Mouse (Mus musculus) kidney, adult 9 months (tissue): ENCODE results near the gene Sft2d2.

ENCODE experiments used
- DNase-seq: peaks from one replicate; pipeline ENCODE4 v3.0.0; 2022

The Sft2d2 gene

DNA sequence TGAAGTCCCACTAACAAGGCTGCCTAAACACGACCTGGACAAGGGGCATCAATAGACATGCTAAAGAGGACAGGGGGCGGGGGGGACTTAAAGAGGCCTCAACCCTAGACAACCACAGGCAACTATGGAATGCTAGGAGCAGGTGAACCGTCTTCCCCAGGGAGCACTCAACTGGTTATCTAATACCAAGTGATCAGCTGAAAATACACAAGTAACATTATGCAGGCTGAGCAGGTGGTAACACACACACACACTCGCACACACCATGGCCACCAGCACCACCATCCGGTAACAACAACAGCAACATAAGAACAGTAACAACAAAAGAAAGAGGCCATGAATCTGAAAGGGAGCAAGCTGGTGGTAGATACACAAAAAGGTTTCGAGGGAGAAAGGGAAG, 4.2 kb downstream of the Sft2d2 start:
- DNase-seq: no peak

DNA sequence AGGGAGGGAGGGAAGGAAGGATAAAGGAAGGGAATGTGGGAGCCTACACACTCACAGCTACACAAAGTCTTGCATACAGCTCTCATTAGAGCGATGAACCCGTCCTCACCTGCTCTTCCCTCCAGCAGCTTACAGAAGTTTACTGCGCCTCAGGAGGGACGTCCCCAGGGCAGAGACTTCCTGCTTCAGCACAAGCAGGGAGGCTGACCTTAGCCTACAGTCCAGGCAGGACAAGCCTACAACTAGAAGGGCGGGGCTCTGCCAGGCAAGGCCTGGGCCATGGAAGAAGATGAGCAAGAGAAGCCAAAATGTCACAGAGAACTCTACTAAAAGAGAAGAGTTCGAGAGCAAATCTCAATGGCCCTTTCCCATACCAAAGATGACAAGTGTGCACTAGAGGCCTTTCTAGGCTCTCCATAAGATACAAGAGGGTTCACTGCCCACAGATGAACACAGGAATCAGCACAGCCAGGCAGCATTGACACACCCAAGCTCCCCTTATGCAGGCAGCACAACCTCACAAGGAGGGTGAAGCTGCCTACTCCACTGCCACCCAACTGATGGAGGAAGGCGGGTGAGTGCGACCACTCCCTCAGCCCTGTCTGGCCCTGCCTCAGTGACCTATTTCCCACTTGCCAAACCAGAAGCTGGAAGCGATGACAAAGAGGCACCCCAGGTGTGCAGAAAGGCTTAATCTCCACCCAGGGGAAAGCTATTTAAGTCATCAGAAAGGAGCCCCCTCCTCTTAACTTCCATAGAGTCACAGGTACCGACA, 5.2 kb downstream of the Sft2d2 start:
- no peak for DNase-seq

DNA sequence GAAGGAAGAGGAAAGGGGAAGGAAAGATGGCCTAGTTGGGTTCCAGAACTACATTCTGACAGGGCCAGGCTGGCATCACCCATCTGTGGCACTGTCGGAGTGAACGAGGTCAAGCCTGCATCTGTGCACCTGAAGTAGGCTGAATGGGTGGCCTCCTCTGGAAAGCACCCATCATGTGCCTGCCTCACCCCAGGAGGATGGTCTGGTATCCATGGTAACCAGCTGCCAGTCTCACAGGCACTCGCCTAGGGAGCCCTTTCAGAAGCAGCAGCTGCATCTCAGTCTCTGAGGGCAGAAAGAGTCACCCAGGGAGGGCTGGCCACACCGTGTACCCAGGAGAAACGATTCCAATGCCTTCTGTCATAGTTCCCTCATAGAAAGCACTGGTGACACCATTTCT, 6.9 kb downstream of the Sft2d2 start:
- no peak for DNase-seq

GRCm38 (mm10) chr1:165186491-165186890, 7.7 kb downstream of the Sft2d2 start:
- DNase-seq: no peak

DNA sequence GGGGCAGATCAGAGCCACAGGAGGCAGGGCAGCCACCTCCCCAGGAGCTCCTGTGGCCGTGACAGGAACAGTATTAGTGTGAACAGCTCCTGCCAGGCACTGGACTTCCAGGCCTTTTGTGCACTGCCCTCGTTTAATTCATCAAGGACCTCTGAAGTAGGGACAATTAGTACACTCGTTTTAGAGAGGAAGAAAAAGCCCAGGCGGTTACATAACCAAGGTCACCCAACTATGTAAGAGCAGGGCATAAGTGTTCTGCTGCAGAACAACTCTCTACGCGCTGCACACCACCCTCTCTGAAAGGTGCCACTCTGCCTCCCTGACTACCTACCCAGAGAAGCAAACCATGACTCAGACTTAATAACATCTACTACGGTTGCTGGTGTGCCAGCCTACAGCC, 9.1 kb downstream of the Sft2d2 start:
- DNase-seq: peak; percentile 67

- no peak for DNase-seq
These were observed 10.1 kb downstream of the Sft2d2 start for GRCm38 (mm10) chr1:165184178-165184577.

GRCm38 (mm10) chr1:165183400-165183799, 10.8 kb downstream of the Sft2d2 start:
- DNase-seq: no peak

DNA sequence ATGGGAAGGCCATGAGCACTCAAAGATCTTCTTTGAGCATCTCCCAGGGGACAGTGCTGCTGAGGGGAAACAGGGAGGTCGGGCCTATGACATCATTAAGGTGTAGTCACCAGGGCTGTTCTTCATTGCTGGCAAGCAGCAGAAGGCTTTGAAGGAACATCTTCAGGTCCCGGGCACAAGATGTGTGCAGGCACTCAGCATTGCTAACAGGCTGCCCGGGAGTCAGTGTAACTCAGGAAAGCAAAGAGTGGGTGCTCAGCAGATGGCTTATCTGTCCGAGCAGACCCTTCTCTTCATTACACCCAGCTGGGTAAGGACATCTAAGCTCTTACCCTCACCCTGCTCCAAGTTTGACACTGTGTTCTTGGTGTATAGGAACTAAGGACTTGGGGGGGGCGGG, 14.9 kb downstream of the Sft2d2 start:
- DNase-seq: no peak

DNA sequence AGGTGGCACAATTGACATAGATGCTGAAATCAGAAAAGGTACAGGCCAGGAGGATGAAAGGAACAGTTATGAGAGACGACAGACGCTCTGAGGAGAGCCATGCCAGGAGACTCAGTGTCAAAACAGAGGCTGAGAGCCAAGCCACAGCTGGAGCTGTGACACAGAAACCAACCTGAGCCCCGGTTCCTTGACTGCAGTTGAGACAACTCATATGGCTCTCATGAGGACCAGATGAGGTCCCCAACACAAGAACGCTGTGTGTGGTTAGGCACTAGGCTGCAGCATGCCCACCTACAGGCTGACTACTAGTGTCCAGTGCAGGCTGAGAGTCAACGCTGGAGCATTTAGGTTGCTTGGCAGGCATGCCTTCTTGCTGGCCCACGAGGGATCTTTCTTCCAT, 16.2 kb downstream of the Sft2d2 start:
- DNase-seq: no peak

DNA sequence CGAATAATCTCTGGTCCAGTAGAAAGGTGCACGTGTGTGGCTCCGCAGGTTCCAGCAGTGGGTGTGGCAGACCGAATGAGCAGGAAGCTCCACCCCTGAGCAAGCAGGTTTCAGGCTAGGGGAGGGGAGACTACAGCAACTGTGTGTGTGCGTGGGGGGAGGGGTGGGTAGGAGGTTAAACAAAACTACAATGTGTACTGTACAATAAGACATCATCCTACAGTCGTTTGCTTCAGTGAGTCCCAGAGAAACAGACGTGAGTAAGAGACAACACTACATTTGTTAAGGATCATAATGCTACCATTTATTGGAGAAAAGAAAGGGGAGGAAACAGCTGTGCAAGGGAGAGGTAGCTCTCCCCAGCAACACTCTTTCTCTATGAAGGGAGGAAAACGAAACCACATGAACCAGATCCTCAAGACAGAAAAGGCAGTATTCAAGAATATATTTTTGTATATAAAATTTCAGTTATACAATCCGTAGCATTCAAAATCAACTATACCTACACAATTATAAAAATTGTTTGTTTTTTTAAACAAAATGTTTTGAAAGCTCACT, 20.1 kb downstream of the Sft2d2 start:
- no peak for DNase-seq

DNA sequence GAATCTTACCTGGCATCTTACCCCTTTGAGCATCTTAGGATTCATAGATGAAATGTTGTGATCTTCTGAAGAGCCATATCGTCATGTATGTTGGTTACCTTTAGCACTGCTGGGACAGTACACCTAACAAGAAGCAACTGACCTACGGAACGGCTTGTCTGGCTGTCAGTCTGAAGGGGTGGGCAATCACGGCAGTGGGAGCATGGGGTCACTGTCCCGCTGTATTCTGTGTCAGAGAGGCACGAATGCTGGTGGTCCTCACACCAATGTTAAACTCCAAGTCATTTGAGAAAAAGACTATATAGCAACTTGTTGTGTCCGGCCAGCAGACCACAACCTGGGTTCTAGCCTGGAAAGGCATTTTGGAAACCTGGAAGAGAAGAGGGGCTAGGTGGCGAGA, 23.0 kb downstream of the Sft2d2 start:
- DNase-seq: no peak

GRCm38 (mm10) chr1:165170157-165170556, 24.1 kb downstream of the Sft2d2 start:
- DNase-seq: no peak

DNA sequence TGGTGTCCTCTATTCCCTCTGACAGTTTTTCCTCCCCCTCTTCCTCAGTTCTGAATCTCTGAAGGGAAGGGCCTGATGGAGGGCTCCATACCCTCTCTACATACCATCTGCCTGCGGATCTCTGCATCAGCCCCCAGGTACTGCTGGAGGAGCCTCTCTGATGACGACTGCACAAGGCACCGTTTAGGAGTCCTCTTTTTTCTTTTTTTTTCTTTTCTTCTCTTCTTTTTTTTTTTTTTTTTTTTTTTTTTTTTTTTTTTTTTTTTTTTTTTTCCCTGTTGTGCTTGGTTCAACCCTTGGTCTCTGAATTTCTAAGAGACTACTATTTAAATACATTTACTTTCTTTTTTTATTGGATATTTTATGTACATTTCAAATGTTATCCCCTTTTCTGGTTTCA, 24.8 kb downstream of the Sft2d2 start:
- DNase-seq: no peak

DNA sequence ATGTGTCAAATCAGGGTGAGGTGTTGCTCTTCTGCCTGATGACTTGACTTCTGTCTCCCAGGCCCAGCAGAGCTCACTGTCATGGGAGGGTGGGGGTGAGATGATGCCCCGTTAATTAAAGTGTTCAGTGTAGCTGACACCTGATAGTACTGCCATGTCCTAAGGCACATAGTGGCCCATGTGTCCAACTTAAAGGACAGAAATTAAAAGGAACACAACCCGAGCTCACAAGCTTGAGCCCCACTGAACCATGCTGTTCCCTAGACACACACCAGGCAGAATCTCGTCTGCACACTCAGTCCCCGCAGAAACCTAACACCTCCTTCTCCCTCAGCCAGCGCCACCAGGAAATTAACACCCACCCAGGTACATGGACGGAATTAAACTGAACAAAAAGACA, 29.3 kb downstream of the Sft2d2 start:
- no peak for DNase-seq

DNA sequence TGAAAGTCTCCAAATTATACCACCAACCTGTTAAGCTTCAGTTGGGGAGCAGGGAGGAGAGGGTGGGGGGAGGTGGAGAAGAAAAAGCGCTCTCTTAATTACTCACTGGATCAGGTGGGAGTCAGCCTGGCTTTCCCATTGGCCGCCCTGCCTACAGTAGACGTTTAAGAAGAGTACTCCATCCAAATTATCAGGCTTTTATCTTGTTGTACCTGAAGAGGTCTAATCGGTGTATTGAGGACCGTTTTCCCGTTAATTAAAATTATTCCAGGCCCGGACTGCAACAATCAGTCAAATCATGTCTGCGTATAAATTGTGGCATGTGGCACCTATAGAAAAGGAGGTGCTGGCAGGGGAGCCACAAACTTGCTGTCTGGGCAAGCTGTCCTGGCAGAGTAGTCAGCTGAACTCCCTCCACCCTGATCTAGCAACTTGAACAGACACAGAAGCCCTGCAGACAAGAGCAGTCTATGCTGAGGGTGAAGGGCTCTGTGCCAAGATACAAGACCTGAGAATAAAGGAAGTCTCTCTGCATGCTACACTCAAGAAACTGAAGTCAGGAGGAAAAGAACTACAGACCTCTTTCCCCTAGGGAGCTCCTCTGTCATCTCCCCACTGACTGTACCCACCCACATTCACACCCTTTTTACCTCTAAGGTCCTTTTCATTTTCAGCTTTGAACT, 33.4 kb downstream of the Sft2d2 start, which contains the start of gene Tbx19:
Gene Tbx19 (minus strand): TSS at position 51 of the 683 bp plus-strand sequence.
- DNase-seq: no peak

DNA sequence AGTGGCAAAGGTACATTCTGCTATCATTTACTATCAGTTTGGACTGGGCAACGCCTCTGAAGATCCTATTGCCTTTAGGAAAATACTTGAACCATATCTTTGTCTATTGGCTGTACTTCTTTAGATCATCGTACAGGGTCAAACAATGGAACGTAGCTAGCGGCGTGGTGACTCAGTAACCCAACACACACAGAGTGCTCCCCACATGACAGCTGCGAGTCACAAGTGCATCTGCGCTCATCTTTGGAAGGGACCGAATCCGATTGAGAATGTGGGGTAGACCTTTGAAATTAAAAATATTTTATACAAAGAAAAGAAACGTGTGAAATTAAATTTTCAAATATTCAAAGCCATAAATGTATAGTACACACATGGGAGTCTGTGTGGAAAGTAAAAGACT, 35.4 kb downstream of the Sft2d2 start:
- DNase-seq: no peak

- DNase-seq: no peak
These were observed 40.1 kb downstream of the Sft2d2 start for GRCm38 (mm10) chr1:165154162-165154561.

DNA sequence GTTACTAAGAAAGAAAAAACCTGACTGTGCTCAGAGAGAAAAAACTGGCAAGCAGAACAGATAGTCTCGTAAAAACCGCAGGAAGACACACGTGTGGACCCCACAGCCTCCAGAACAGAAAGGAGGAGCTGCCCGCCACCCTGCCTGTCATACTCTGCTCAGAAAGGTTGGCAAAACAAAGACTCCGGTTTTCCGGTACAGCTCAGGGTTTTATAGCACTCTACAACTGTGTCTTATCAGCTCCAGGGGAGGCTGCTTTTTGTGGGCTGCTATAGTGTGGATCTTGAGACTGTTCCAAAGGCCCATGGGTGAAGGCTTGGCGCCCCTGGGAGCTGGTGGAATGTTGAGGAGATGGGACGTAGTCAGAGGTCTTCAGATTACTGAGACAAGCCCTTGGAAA, 43.0 kb downstream of the Sft2d2 start:
- no peak for DNase-seq

DNA sequence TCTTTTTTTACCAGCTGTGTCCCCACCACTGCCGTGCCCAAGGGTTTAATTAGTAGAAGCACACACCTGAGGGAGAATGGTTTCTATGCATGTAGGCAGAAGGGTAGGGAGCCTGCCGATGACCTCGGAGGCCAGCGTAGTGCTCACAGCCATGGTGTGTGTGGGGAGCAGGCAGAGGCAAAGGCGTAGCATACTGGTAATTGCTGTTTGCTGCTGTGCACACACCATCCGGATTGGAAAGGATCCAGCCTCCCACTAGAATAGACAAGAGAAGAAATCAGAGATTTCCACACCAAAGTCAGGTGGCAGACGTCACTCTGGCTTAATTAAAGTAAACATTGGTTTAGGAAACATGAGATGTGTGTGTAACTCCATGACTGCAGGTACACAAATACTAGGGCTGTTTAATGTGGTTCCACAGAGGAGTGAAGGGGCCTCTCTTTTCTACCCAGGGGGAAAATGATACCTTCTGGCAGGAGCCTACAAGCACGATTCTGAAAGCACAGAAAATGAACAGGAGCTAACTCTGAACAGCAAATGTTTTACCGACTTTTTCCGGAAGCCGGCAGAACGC, 51.8 kb downstream of the Sft2d2 start:
- DNase-seq: no peak

GRCm38 (mm10) chr1:165140227-165140626, 54.0 kb downstream of the Sft2d2 start:
- DNase-seq: no peak

DNA sequence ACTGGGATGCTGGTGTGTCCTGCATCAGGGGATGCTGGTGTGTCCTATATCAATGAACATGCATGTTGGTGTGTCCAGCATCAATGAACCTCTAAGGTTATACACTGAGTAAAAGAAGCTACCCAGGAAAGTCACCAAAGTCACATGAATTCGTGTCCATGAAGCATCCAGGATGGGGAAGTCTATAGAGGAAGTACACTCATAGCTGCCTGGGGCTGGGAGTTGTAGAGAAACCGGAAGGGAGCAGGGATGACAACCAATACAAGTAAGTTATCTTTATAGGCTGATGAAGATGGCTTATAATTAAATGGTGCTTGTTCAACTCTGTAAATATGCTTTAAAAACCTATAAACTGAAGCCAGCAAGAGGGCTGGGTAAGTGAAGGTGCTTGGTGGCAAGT, 60.4 kb downstream of the Sft2d2 start:
- no peak for DNase-seq

- no peak for DNase-seq
These were observed 61.0 kb downstream of the Sft2d2 start for GRCm38 (mm10) chr1:165133279-165133678.

DNA sequence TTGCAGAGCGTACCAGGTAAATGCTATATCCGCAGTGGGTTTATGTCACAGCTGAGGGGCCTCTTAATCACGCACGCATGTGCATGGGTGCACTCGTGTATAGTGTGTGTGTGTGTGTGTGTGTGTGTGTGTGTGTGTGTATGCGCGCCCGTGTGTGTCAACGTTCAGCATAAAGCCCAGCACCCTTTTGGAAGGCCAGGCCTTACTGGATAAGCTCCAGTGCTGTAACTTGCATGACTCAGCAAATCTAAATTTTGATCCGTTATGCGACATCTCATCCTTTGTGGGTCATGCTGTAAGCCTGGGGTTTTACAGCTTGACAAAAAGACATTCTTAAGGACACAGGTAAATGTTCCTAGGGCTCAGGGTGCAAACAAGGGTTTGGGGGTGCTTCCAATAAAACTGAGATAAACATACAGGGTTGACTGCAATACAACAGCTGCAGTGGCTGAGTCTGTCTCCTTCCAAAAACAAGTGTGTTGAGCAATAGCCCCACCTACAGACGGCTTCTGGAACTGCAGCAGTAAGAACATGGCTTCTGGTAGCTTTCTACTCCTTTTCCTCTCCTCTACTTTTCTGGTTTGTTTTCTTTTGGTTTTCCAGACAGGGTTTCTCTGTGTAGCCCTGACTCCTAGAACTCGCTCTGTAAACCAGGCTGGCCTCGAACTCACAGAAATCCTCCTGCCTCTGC, 61.9 kb downstream of the Sft2d2 start:
- peak; percentile 85 for DNase-seq
